Mouse (Mus musculus): ENCODE measurements around the gene Jpt1. TPM values are rescaled to one million over a fixed set of nuclear protein-coding genes. Genes with fewer than 3 reads are reported as not detected.

Jpt1 gene
- polyA plus RNA-seq, 1 experiment from 2014 or later: 538 TPM

DNA sequence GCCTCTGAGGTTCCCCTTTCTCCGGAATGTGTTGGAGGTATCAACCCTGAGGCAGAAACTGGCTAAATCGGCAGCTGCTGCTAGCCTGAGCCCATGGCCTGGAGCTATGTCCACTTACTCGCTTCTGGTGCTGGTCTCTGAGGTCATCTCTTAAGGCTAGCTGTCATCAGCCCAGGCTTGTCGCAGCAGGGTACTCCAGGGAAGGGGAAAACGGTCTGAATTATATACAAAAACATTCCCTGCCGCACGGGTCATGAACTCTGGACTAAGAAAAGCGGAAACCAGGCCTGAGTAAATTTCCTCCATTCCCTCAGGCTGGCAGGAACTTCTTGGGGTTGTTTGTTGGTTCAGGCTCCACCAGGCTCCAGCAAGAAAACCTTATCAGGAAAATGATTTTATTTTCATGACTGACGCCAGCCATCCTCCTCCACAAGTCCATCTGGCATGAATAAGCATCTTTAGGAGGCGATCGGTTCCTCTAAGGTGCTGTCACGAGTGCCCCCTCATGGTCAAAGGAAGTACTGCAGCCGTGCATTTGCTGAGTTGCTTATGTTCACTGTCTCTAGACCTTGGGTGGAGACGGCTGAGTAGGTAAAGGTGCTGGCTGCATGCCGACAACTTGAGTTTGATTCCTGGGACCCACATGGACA, 40.4 kb downstream of the Jpt1 start:
- peaks cover 14 to 27% of the 10 kb centered on the region in 2 experiments for H3K4me1 ChIP-seq (ENCODE audit: control insufficient read depth in 2 of 2, insufficient read depth in 2 of 2, low read length in 2 of 2)
- WGBS: 17% methylated on average over 15 of the region's 15 CpGs
- H3K4me2 ChIP-seq (ENCODE audit: low read length): peak overlapping the region; percentile 14; the same call in 1 of the 2 replicates
- H3K27ac ChIP-seq (replicated peaks in 1 of 2; ENCODE audit: control insufficient read depth in 1 of 2, insufficient read depth in 1 of 2, low read depth in 2 of 2, low read length in 2 of 2): peak overlapping the region; percentile 78 to 79
- peak overlapping the region; percentile 17; the same call in 1 of the 2 replicates for H3K9ac ChIP-seq (ENCODE audit: low read length)
- ATAC-seq (ENCODE audit: insufficient number of reproducible peaks, insufficient read depth, low FRiP score, low read depth): peak; percentile 51
- H3K36me3 ChIP-seq (ENCODE audit: control insufficient read depth, insufficient read depth, low read length): peaks cover 3% of the 10 kb centered on the region; the same call in 1 of the 2 replicates
- H3K9me3 ChIP-seq (ENCODE audit: control insufficient read depth, low read length): no peaks in the 10 kb centered on the region
- no peaks in the 10 kb centered on the region for H3K27me3 ChIP-seq (ENCODE audit: control insufficient read depth, insufficient read depth, low read length)
- no peak overlapping the region for H3K4me3 ChIP-seq (ENCODE audit: control insufficient read depth in 1 of 2, insufficient read depth in 1 of 2, low read depth in 1 of 2, low read length in 2 of 2)

DNA sequence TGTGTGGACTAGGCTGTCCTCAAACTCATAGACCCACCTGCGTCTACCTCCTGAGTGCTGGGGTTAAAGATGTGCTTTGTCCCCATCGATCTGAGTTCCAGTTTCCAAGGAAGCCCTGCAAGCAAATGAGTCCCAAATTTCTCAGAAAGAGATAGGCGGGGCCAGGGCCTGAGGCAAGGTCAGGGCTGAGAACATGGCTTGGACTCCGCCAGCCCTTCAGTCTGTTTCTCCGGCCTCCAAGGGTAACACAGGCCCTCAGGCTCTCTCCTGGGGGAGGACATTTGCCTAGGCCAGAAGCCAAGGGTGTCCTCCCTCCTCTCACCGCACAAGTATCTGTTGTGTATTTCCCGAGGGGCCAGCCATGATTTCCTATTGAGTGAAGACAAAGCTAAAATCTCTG, 42.0 kb downstream of the Jpt1 start:
- H3K27ac ChIP-seq (replicated peaks in 1 of 2; ENCODE audit: control insufficient read depth in 1 of 2, insufficient read depth in 1 of 2, low read depth in 2 of 2, low read length in 2 of 2): no peak overlapping the region
- H3K4me3 ChIP-seq (ENCODE audit: control insufficient read depth in 1 of 2, insufficient read depth in 1 of 2, low read depth in 1 of 2, low read length in 2 of 2): no peak overlapping the region
- H3K36me3 ChIP-seq (ENCODE audit: control insufficient read depth, insufficient read depth, low read length): no peaks in the 10 kb centered on the region
- no peak overlapping the region for H3K4me2 ChIP-seq (ENCODE audit: low read length)
- H3K9me3 ChIP-seq (ENCODE audit: control insufficient read depth, low read length): no peaks in the 10 kb centered on the region
- H3K4me1 ChIP-seq (ENCODE audit: control insufficient read depth in 2 of 2, insufficient read depth in 2 of 2, low read length in 2 of 2): peaks cover 14 to 27% of the 10 kb centered on the region in 2 experiments
- WGBS: 78% methylated on average over 7 of the region's 7 CpGs
- ATAC-seq (ENCODE audit: insufficient number of reproducible peaks, insufficient read depth, low FRiP score, low read depth): no peak
- H3K27me3 ChIP-seq (ENCODE audit: control insufficient read depth, insufficient read depth, low read length): no peaks in the 10 kb centered on the region
- no peak overlapping the region for H3K9ac ChIP-seq (ENCODE audit: low read length)

DNA sequence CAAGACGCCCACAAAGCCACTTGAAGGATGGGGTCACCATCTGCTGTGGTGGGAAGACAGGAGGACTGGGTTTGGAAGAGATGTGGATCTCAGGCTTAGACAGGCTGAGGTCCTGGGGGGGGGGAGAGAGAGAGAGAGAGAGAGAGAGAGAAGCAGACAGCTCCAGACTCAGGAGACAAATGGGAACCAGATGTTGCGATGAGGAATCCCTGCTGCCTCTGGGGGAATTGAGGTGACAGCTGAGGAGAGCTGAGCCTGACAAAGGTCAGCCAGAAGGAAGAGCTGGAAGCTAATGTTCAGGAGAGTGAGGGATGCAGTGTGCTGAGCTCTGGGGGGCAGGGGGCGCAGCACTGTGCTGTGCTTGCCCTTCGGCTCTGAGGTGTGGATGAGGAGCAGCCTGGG, 47.0 kb downstream of the Jpt1 start:
- ATAC-seq (ENCODE audit: insufficient number of reproducible peaks, insufficient read depth, low FRiP score, low read depth): no peak
- no peak overlapping the region for H3K27ac ChIP-seq (replicated peaks in 1 of 2; ENCODE audit: control insufficient read depth in 1 of 2, insufficient read depth in 1 of 2, low read depth in 2 of 2, low read length in 2 of 2)
- H3K4me1 ChIP-seq (ENCODE audit: control insufficient read depth in 2 of 2, insufficient read depth in 2 of 2, low read length in 2 of 2): peaks cover 6% of the 10 kb centered on the region in 2 experiments; a peak in 3 of 4 replicates
- H3K9me3 ChIP-seq (ENCODE audit: control insufficient read depth, low read length): no peaks in the 10 kb centered on the region
- H3K4me2 ChIP-seq (ENCODE audit: low read length): no peak overlapping the region
- no peak overlapping the region for H3K4me3 ChIP-seq (ENCODE audit: control insufficient read depth in 1 of 2, insufficient read depth in 1 of 2, low read depth in 1 of 2, low read length in 2 of 2)
- 20% methylated on average over 4 of the region's 4 CpGs for WGBS
- H3K27me3 ChIP-seq (ENCODE audit: control insufficient read depth, insufficient read depth, low read length): no peaks in the 10 kb centered on the region
- no peaks in the 10 kb centered on the region for H3K36me3 ChIP-seq (ENCODE audit: control insufficient read depth, insufficient read depth, low read length)
- no peak overlapping the region for H3K9ac ChIP-seq (ENCODE audit: low read length)

DNA sequence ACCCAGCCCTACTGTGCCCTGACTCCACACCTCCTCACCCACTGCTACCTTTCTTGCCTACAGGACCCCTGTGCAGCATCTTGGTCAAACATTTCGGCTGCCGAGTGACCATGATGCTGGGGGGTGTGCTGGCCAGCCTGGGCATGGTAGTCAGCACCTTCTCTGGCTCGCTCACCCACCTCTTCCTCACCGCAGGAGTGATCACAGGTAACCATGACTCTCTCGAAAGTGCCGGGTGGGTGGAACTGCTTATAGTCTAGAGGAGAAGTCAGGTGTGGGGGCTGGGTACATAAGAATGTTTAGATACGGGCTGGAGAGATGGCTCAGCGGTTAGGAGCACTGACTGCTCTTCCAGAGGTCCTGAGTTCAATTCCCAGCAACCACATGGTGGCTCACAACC, 49.3 kb downstream of the Jpt1 start:
- no peak overlapping the region for H3K4me2 ChIP-seq (ENCODE audit: low read length)

DNA sequence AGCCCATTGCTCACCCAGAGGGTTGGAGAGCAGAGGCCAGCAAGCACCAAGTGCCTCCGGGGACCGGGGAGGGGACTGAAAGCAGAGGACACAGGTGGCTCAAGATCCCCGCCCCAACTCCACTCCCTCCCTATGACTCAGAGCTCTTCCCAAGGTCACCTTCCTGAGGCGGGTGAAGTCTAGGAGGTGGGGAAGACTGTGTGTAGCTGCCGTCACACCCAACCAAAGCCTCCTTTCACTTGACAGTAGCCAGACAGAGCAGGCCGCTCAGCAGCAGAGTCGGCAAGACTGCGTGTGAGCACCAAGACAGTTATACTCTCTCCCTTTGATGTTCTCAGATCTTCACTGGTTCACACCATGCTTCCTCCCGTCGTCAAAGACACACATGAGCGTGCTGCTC, 50.8 kb downstream of the Jpt1 start:
- H3K36me3 ChIP-seq (ENCODE audit: control insufficient read depth, insufficient read depth, low read length): no peaks in the 10 kb centered on the region
- H3K4me3 ChIP-seq (ENCODE audit: control insufficient read depth in 1 of 2, insufficient read depth in 1 of 2, low read depth in 1 of 2, low read length in 2 of 2): no peak overlapping the region
- H3K9ac ChIP-seq (ENCODE audit: low read length): no peak overlapping the region
- ATAC-seq (ENCODE audit: insufficient number of reproducible peaks, insufficient read depth, low FRiP score, low read depth): no peak
- no peaks in the 10 kb centered on the region for H3K27me3 ChIP-seq (ENCODE audit: control insufficient read depth, insufficient read depth, low read length)
- no peaks in the 10 kb centered on the region for H3K9me3 ChIP-seq (ENCODE audit: control insufficient read depth, low read length)
- H3K4me2 ChIP-seq (ENCODE audit: low read length): no peak overlapping the region
- H3K27ac ChIP-seq (replicated peaks in 1 of 2; ENCODE audit: control insufficient read depth in 1 of 2, insufficient read depth in 1 of 2, low read depth in 2 of 2, low read length in 2 of 2): 0 out of 4 replicates have a peak overlapping the region, but pooled peaks of 1 of the 2 experiments have one; percentile 1
- 43% methylated on average over 11 of the region's 11 CpGs for WGBS
- H3K4me1 ChIP-seq (ENCODE audit: control insufficient read depth in 2 of 2, insufficient read depth in 2 of 2, low read length in 2 of 2): peaks cover 6% of the 10 kb centered on the region in 2 experiments; a peak in 3 of 4 replicates

More for the DNA sequence above, 49.3 kb downstream of the Jpt1 start:
- ATAC-seq (ENCODE audit: insufficient number of reproducible peaks, insufficient read depth, low FRiP score, low read depth): no peak
- Histone ChIP-seq H3K9ac (ENCODE audit: low read length) (no peak overlapping the region), H3K36me3 (ENCODE audit: control insufficient read depth, insufficient read depth, low read length) (no peaks in the 10 kb centered on the region), H3K27me3 (ENCODE audit: control insufficient read depth, insufficient read depth, low read length) (no peaks in the 10 kb centered on the region), H3K9me3 (ENCODE audit: control insufficient read depth, low read length) (no peaks in the 10 kb centered on the region), H3K4me3 (ENCODE audit: control insufficient read depth in 1 of 2, insufficient read depth in 1 of 2, low read depth in 1 of 2, low read length in 2 of 2) (no peak overlapping the region), H3K4me1 (ENCODE audit: control insufficient read depth in 2 of 2, insufficient read depth in 2 of 2, low read length in 2 of 2) (peaks cover 6% of the 10 kb centered on the region in 2 experiments; a peak in 3 of 4 replicates), H3K27ac (replicated peaks in 1 of 2; ENCODE audit: control insufficient read depth in 1 of 2, insufficient read depth in 1 of 2, low read depth in 2 of 2, low read length in 2 of 2) (no peak overlapping the region)
- WGBS: 86% methylated on average over 8 of the region's 8 CpGs

DNA sequence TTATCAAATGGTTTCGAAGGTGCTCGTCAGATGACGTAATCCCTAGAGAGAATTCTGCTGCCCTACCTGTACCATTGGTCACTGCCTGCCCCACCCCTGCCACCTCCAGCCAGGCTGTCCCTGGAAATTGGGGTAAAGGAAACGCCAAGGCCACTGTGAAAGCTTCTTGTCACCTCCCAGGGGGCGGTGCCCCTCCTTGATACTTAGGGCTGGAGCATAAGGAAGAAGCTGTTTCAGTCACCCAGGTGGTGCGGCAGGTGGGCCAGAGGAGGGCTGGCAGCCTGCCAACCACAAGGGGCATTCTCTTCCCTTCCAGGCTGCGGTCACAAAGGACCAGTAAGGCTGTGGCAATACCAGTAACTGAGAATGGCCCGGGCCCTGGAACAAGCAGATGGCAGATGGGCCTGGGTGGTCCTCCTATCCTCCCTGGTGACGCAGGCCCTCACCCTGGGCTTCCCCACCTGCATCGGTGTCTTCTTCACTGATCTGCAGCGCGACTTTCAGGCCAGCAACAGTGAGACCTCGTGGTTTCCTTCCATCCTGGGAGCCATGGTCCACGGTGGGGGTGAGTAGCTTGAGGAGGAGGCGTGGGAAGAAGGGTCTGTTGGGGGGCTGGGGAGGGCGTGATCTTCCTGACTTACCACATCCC, 51.8 kb downstream of the Jpt1 start, which contains the start of gene Slc16a5:
Gene Slc16a5, plus strand, starts transcription at position 232 of the 649 bp plus-strand sequence.
- no peak for ATAC-seq (ENCODE audit: insufficient number of reproducible peaks, insufficient read depth, low FRiP score, low read depth)
- 77% methylated on average over 16 of the region's 16 CpGs for WGBS
- Histone ChIP-seq H3K4me2 (ENCODE audit: low read length) (no peak within 1 kb of the TSS), H3K27ac (replicated peaks in 1 of 2; ENCODE audit: control insufficient read depth in 1 of 2, insufficient read depth in 1 of 2, low read depth in 2 of 2, low read length in 2 of 2) (no peak within 1 kb of the TSS), H3K36me3 (ENCODE audit: control insufficient read depth, insufficient read depth, low read length) (no peaks in the 10 kb centered on the region), H3K9ac (ENCODE audit: low read length) (no peak within 1 kb of the TSS), H3K4me1 (ENCODE audit: control insufficient read depth in 2 of 2, insufficient read depth in 2 of 2, low read length in 2 of 2) (peaks cover 9 to 10% of the 10 kb centered on the region in 2 experiments), H3K27me3 (ENCODE audit: control insufficient read depth, insufficient read depth, low read length) (no peaks in the 10 kb centered on the region), H3K4me3 (ENCODE audit: control insufficient read depth in 1 of 2, insufficient read depth in 1 of 2, low read depth in 1 of 2, low read length in 2 of 2) (no peak within 1 kb of the TSS), H3K9me3 (ENCODE audit: control insufficient read depth, low read length) (no peaks in the 10 kb centered on the region)

DNA sequence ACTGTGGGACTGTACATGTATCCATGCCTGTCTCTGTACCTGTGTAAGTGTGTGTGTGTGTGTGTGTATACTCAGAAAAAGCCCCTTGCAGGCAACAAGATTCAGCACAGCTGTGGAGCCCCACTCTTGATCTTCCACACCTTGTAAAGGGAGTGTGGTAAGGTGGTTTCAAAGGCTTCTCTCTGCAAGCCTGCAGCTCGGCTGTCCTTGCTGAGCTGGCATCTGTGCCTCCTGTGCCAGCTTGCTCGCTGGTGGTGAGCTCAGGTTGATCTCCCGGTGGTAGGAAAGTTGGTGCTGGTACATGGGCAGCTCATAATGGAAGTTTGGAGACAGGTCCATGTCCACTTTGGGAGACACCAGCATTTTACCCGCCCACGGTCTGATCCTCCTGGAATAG, 52.3 kb downstream of the Jpt1 start:
- Histone ChIP-seq H3K4me2 (ENCODE audit: low read length) (no peak overlapping the region), H3K36me3 (ENCODE audit: control insufficient read depth, insufficient read depth, low read length) (no peaks in the 10 kb centered on the region), H3K9ac (ENCODE audit: low read length) (no peak overlapping the region), H3K4me3 (ENCODE audit: control insufficient read depth in 1 of 2, insufficient read depth in 1 of 2, low read depth in 1 of 2, low read length in 2 of 2) (no peak overlapping the region), H3K27me3 (ENCODE audit: control insufficient read depth, insufficient read depth, low read length) (no peaks in the 10 kb centered on the region), H3K9me3 (ENCODE audit: control insufficient read depth, low read length) (no peaks in the 10 kb centered on the region), H3K27ac (replicated peaks in 1 of 2; ENCODE audit: control insufficient read depth in 1 of 2, insufficient read depth in 1 of 2, low read depth in 2 of 2, low read length in 2 of 2) (no peak overlapping the region), H3K4me1 (ENCODE audit: control insufficient read depth in 2 of 2, insufficient read depth in 2 of 2, low read length in 2 of 2) (peaks cover 13% of the 10 kb centered on the region in 2 experiments)
- WGBS: 69% methylated on average over 5 of the region's 5 CpGs
- no peak for ATAC-seq (ENCODE audit: insufficient number of reproducible peaks, insufficient read depth, low FRiP score, low read depth)
